Mouse (Mus musculus) CD8-positive naive resting alpha-beta T cell, adult 2 months (primary cell): Measurements from ENCODE around the gene Parp3.

ENCODE experiments used
- DNase-seq, 2 experiments: peaks; one replicate each; pipeline ENCODE4 v3.0.0; 2022; ENCODE audit warnings: low read depth in 2 of 2, low spot score in 2 of 2

Parp3 gene

DNA sequence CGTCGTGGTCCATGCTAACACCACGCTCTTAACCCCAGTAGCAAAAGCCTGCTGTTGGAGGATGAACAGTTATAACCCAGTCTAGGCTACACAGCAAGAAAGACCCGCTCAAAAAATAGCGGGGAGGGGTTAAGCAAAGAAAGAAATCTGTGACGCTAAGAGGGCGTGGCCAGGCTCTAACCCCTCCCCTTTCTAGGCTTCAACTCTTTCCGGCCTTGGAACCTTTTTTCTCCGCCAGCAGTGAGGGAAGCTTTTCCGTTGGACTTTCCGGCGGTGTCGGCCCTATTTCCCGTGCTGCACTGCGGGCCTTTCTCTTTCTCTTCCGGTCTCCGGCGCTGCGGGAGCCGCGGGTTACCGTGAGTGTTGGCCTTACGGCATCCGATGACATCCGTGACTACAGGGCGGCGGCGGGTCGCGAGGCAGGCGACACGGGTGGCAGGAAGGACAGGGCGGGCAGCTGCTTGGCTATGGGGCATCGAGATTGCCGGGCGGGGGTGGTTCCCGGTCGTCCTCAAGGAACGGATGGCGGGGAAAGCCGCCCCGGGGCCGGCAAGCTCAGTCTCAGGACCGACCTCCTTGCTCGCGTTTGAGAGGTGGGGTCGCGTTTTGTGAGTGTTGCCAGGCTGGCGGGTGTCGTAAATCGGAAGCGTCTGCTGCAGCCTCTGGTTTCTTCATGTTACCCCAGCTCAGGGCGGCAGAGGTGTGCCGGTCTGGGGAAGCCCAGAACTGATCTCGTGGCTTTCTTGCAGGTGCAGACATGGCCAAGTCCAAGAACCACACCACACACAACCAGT is 47.3 kb downstream of the Parp3 start, which contains the start of gene Rpl29:
Gene Rpl29 (plus strand): TSS at position 234 of the 794 bp plus-strand sequence.
- peak; percentile 94 to 96 for DNase-seq

GRCm38 (mm10) chr9:106428719-106429220 is 48.0 kb downstream of the Parp3 start:
- DNase-seq: no peak

- peak; percentile 82 to 89 for DNase-seq
Observed at GRCm38 (mm10) chr9:106421865-106422160, 54.9 kb downstream of the Parp3 start.

DNA sequence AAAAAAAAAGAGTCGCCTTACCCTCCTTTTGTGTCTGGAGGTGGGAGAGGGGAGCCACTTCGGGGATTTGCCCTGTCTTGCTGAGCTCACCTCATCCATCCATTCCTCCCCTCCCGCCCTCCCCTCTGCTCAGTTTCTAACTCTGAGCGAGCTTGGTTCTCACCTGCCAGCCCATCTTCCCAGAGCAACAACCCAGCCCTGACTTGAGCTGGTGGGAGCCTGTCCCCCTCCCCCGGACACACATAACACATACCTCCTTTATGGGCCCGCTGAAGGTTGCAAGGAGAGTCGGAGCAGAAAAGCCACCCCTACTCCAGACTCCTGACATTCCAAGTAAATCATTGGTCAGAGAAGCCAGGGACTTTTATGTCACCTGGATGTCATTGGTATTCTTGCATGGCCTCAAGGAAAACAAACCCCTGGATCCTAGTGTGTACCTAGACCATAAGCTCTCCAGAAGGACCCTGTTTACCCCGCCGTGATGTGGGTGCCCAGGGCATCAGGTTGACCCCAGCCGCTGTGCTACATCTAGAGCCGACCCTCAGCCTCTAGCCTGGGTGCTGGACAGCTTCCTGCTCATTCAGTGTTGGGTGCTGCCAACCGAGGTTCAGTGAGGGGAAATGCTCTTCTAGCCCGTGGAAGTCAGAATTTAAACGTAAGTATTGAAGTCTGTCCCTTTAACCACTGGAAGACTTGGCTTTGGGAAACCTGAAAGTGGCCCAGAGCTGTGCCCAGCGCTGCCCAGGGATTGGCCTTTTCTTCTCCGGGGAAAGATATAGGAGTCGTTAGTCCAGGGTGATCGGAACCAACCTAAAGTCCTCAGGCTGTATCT is 55.5 kb downstream of the Parp3 start:
- no peak for DNase-seq

- no peak for DNase-seq
Observed at GRCm38 (mm10) chr9:106420608-106421007, 56.1 kb downstream of the Parp3 start.
